Mouse (Mus musculus): ENCODE results near the gene Samd15. TPM values are rescaled to one million over a fixed set of nuclear protein-coding genes. Genes with fewer than 3 reads are reported as not detected.

Samd15 gene
- 1.3 to 2.6 TPM (median 1.6 TPM) in 4 replicates for total RNA-seq (2023; ENCODE audit: inconsistent age)

DNA sequence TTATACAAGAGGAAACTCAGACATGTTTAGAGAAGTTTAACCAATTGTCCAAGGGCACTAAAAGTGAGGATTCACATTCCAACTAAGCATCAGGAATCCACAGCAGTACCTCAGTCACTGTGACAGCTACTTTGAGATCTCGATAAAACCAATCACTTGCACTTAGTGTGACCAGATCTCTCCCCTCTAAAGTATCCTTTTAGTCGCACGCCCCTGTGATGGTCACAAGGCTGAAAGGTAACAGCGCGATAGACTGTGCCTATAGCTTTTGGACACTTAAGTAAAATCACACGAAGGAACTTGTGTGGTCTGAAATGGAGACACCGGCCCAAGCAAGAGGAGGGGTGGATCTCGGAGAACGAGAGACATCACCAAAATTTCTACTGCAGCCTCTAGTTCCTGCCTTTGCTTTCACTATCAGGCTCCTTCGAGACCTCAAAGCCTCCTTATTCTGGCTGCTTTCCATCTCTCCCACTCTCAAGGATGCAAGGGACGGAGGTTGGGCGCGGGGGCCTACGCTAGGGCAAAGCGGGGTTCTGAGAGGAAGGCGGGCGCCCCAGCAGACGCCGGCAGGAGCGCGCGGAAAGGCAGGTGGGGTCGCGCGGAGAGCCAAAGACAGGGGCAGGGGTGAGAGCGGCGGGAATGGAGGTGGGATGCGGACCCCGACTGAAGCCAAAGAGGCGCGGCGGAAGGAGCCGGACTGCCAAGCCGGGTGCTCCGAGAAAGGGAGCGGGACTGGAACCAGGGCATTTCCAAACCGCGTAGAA is at the start of gene Samd15:
Gene Samd15 (plus strand): TSS at position 518 of the 767 bp plus-strand sequence.

DNA sequence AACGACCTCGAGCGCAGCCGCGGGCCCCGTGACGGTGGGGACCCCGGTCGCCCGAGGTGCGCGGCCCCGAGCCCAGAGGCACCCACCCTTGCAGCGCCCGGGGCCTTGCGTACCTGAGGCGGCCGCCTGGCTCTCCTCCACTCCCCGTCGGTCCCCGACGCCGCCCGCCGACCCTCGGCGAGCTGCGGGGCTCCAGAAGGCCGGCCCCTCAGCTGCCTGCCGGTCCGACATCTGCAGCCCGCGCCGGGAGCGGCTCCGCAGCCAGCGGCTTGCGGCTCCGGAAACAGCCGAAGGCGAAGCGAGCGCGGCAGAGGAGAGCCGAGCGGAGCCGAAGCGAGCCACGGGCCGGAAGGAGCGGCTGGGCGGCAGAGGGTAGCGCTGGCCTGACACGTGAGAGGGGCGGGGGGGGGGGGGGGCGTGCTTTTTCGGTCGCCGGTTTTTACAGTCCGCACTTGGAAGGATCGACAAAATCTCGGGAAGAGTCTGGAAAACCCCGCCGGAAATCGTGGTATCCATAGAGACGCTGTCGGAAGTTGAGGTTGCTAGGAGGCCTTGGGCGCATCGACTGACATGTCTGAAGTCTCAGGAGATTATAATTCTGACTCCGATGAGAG is 557 bp downstream of the Samd15 start, which contains the start of gene Tmed8:
Gene Tmed8 (minus strand): TSS at position 482 of the 614 bp plus-strand sequence.

DNA sequence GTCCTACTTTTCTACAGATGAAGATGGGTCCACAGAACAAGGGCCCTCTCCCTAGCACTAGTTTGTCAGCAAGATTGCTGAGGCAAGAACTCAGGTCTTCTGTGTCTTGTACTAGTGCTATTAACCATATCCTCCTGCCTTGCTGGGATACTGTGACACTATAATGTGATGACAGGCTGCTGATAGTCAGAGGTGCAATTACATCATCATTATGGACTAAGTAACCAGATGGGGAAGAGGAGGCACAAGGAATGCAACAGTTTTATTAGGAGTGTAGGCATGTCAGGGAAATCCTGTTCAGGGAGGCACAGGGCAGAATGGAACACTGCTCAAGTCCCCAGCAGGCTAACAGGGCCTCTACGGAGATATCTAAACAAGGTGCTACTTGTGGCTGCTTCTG is 39.1 kb downstream of the Samd15 start, which contains the start of gene Noxred1:
Gene Noxred1 (minus strand): TSS at position 101 of the 400 bp plus-strand sequence.

Other genes with a start within 250 kb of the Samd15 start
- not detected in 4 replicates for gene Zdhhc22, start 209.3 kb upstream of the Samd15 start, total RNA-seq (2023; ENCODE audit: inconsistent age)
- gene Tmem63c, start 178.4 kb upstream of the Samd15 start, total RNA-seq (2023; ENCODE audit: inconsistent age) = not detected in 4 replicates
- gene Ngb, start 97.2 kb upstream of the Samd15 start, total RNA-seq (2023; ENCODE audit: inconsistent age) = 0.32 to 0.78 TPM (median 0.78 TPM) in 3 of 4 replicates, not detected in the other
- 16.4 to 16.5 TPM (median 16.4 TPM) in 4 replicates for gene Gstz1, start 52.6 kb upstream of the Samd15 start, total RNA-seq (2023; ENCODE audit: inconsistent age)
- 4.8 to 8.3 TPM (median 6.3 TPM) in 4 replicates for gene Pomt2, start 51.8 kb upstream of the Samd15 start, total RNA-seq (2023; ENCODE audit: inconsistent age)
- gene Tmed8, start 731 bp downstream of the Samd15 start, total RNA-seq (2023; ENCODE audit: inconsistent age) = 32.9 to 36.5 TPM (median 33.7 TPM) in 4 replicates
- gene Noxred1, start 39.0 kb downstream of the Samd15 start, total RNA-seq (2023; ENCODE audit: inconsistent age) = 6.2 to 14.0 TPM (median 9.1 TPM) in 4 replicates
- gene Vipas39, start 66.5 kb downstream of the Samd15 start, total RNA-seq (2023; ENCODE audit: inconsistent age) = 33.1 to 41.4 TPM (median 35.1 TPM) in 4 replicates
- 111 to 131 TPM (median 118 TPM) in 4 replicates for gene Ahsa1, start 66.8 kb downstream of the Samd15 start, total RNA-seq (2023; ENCODE audit: inconsistent age)
- not detected in 4 replicates for gene Ism2, start 100.0 kb downstream of the Samd15 start, total RNA-seq (2023; ENCODE audit: inconsistent age)
- gene Sptlc2, start 188.6 kb downstream of the Samd15 start, total RNA-seq (2023; ENCODE audit: inconsistent age) = 83.0 to 93.8 TPM (median 86.3 TPM) in 4 replicates
- 29.0 to 45.0 TPM (median 38.7 TPM) in 4 replicates for gene Slirp, start 244.2 kb downstream of the Samd15 start, total RNA-seq (2023; ENCODE audit: inconsistent age)
- gene Alkbh1, start 244.3 kb downstream of the Samd15 start, total RNA-seq (2023; ENCODE audit: inconsistent age) = 85.2 to 90.1 TPM (median 87.2 TPM) in 4 replicates